Mouse (Mus musculus): Measurements from ENCODE around the gene Tubb5.

- TF ChIP-seq POLR2A (IDR thresholded peaks at IDR 0.05; ENCODE audit: low read depth, low read length) (no peak), CTCF (conservative IDR thresholded peaks at IDR 0.05; ENCODE audit: insufficient read depth, insufficient read length, low read depth, low read length) (peak; percentile 90)
These were observed 35.8 kb upstream of the Tubb5 start for GRCm38 (mm10) chr17:35873774-35874519.
